Mouse (Mus musculus) midbrain, embryonic 16.5 days (tissue): ENCODE data around the gene Upf3b. TPM values are rescaled to one million over a fixed set of nuclear protein-coding genes. Genes with fewer than 3 reads are reported as not detected.

Experiments used
- ATAC-seq: fragments of 200-750 bp; cut with Nextera tagmentation; 2 replicates; pipeline ENCODE4 v1.8.0; 2017; ENCODE audit warnings: moderate TSS enrichment
- H3K27ac ChIP-seq: fragments of 300-500 bp; sonication (generic); 2 replicates; pipeline ENCODE4 v1.5.1; 2014; ENCODE audit warnings: mild to moderate bottlenecking, low read length, mixed read lengths
- H3K27me3 ChIP-seq: fragments of 300-500 bp; sonication (generic); 2 replicates; pipeline ENCODE4 v1.6.1; 2014; ENCODE audit warnings: low read depth, low read length, mixed read lengths; ENCODE audit not compliant: control insufficient read depth, insufficient read depth
- H3K36me3 ChIP-seq: fragments of 300-500 bp; sonication (generic); 2 replicates; pipeline ENCODE4 v1.6.1; 2014; ENCODE audit warnings: mild to moderate bottlenecking, low read length, moderate library complexity, mixed read lengths; ENCODE audit not compliant: control insufficient read depth, insufficient read depth
- H3K4me1 ChIP-seq: fragments of 300-500 bp; sonication (generic); 2 replicates; pipeline ENCODE4 v1.6.1; 2014; ENCODE audit warnings: mild to moderate bottlenecking, low read length, mixed read lengths; ENCODE audit not compliant: control insufficient read depth, insufficient read depth
- H3K4me2 ChIP-seq: fragments of 300-500 bp; sonication (generic); 2 replicates; pipeline ENCODE4 v1.6.1; 2014; ENCODE audit warnings: mild to moderate bottlenecking, low read length, mixed read lengths
- H3K4me3 ChIP-seq: fragments of 300-500 bp; sonication (generic); 2 replicates; pipeline ENCODE4 v1.5.1; 2014; ENCODE audit warnings: low read depth, mild to moderate bottlenecking, low read length, moderate library complexity, mixed read lengths
- H3K9ac ChIP-seq: fragments of 300-500 bp; sonication (generic); 2 replicates; pipeline ENCODE4 v1.6.1; 2014; ENCODE audit warnings: low read depth, low read length, mixed read lengths
- H3K9me3 ChIP-seq: fragments of 300-500 bp; sonication (generic); replicated peaks from 2 replicates; pipeline ENCODE4 v1.6.1; 2014; ENCODE audit warnings: mild to moderate bottlenecking, low read length, mixed read lengths; ENCODE audit not compliant: control insufficient read depth, poor library complexity, severe bottlenecking
- WGBS: fragments of 180-500 bp; shearing (Covaris S2); extraction: QIAGEN DNeasy Blood & Tissue Kit; methylation state at CpG from one replicate; pipeline ENCODE4 v1.1.7; 2014; 5-methylcytosine and 5-hydroxymethylcytosine counted together
- polyA plus RNA-seq: library from polyadenylated mRNA; unstranded; fragments of >200 nt; fragmentation: Nextera tagmentation; extraction: Ambion mirVana; gene quantifications from 2 replicates; pipeline ENCODE4 v1.2.1, GENCODE M21; 2015

Gene Upf3b
- polyA plus RNA-seq, 1 experiment from 2014 or later = 29.8 TPM

- 17% methylated on average over 59 of the region's 70 CpGs for WGBS
- Histone ChIP-seq H3K4me2 (peak overlapping the region; percentile 81), H3K27ac (no peak overlapping the region), H3K4me1 (peaks cover 6% of the 10 kb centered on the region; the same call in 1 of the 2 replicates), H3K9ac (peak overlapping the region; percentile 44; the same call in 1 of the 2 replicates), H3K4me3 (peak overlapping the region; percentile 44), H3K9me3 (no peaks in the 10 kb centered on the region), H3K27me3 (peaks cover 14% of the 10 kb centered on the region), H3K36me3 (no peaks in the 10 kb centered on the region)
- peak; percentile 51 for ATAC-seq
These were observed 61.0 kb downstream of the Upf3b start for GRCm38 (mm10) chrX:37048890-37049823.

DNA sequence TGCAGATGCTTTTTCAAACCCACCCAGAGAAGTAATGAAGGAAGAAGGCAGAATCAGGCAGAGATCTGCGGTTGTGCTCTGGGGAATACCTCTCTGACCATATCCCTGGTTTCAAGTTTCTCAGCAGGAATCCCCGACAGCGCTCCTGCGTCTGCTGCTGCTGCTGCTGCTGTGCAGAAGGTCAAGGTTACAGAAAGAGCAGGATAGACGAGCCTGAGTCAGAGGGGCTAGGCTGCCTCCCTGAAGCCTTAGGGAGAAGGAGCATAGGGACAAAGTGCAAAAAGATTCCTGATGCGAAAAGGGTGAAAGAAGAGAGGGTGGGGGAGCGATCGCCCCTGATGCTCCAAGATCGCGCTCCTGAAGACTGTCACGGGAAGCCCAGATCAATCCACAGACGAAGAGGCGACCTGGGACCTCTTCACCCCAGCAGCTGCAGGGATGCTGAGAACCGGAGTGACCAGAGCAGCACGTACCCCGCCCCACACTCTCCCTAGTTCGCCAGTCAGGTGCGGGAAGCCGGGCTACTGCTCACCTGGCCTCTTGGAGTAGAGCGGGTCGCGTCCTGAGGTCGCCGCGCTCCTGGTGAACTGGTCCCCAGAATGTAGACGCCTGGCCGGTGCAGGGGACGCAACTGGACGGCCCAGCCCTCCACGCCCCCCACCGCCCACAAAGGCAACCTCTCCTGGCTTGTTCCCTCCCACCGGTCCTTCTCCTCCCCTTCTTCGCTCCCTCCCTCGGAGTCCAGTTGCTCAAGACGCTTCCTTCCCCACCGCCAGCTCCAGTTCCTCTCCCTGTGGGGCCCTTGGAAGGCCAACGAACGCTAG lies 61.8 kb downstream of the Upf3b start, which contains the start of gene Sowahd:
Sowahd (plus strand) TSS at position 780 of the 824 bp plus-strand sequence.
- H3K9ac ChIP-seq = peak within 1 kb of the TSS; percentile 44; the same call in 1 of the 2 replicates
- WGBS = 16% methylated on average over 36 of the region's 38 CpGs
- H3K27ac ChIP-seq = no peak within 1 kb of the TSS
- peak within 1 kb of the TSS; percentile 44 for H3K4me3 ChIP-seq
- 0 out of 2 replicates have a peak, but pooled peaks have one; percentile 25 for ATAC-seq
- peak within 1 kb of the TSS; percentile 81 for H3K4me2 ChIP-seq
- peaks cover 14% of the 10 kb centered on the region for H3K27me3 ChIP-seq
- peaks cover 6% of the 10 kb centered on the region; the same call in 1 of the 2 replicates for H3K4me1 ChIP-seq
- H3K9me3 ChIP-seq = no peaks in the 10 kb centered on the region
- no peaks in the 10 kb centered on the region for H3K36me3 ChIP-seq

GRCm38 (mm10) chrX:37042726-37043125 lies 67.4 kb downstream of the Upf3b start:
- H3K4me3 ChIP-seq = no peak overlapping the region
- no peak overlapping the region for H3K4me2 ChIP-seq
- H3K27me3 ChIP-seq = peaks cover 4% of the 10 kb centered on the region; the same call in 1 of the 2 replicates
- 18% methylated on average over 9 of the region's 9 CpGs for WGBS
- no peak overlapping the region for H3K27ac ChIP-seq
- H3K36me3 ChIP-seq = no peaks in the 10 kb centered on the region
- ATAC-seq = no peak
- H3K9ac ChIP-seq = no peak overlapping the region
- no peaks in the 10 kb centered on the region for H3K9me3 ChIP-seq
- H3K4me1 ChIP-seq = no peaks in the 10 kb centered on the region

Other genes starting within 250 kb of the Upf3b start
- gene Ube2a, start 236.4 kb downstream of the Upf3b start, polyA plus RNA-seq = 114 and 116 TPM in 2 replicates
- gene C330007P06Rik, start 236.2 kb downstream of the Upf3b start, polyA plus RNA-seq = 20.9 and 21.0 TPM in 2 replicates
- gene Nkrf, start 207.4 kb downstream of the Upf3b start, polyA plus RNA-seq = 19.5 and 20.3 TPM in 2 replicates
- 78.2 and 87.8 TPM in 2 replicates for gene Sept6, start 118.5 kb downstream of the Upf3b start, polyA plus RNA-seq
- gene Sowahd, start 61.5 kb downstream of the Upf3b start, polyA plus RNA-seq = 0.12 TPM in 1 of 2 replicates, not detected in the other
- 229 and 259 TPM in 2 replicates for gene Rpl39, start 24.9 kb downstream of the Upf3b start, polyA plus RNA-seq
- gene Nkap, start 16.5 kb upstream of the Upf3b start, polyA plus RNA-seq = 26.2 and 26.8 TPM in 2 replicates
- 0.57 and 0.82 TPM in 2 replicates for gene Akap14, start 58.5 kb upstream of the Upf3b start, polyA plus RNA-seq
- gene Ndufa1, start 80.8 kb upstream of the Upf3b start, polyA plus RNA-seq = 605 and 635 TPM in 2 replicates
- 20.8 and 23.2 TPM in 2 replicates for gene Rnf113a1, start 80.9 kb upstream of the Upf3b start, polyA plus RNA-seq
- gene Gm9, start 100.7 kb upstream of the Upf3b start, polyA plus RNA-seq = not detected in 2 replicates
- not detected in 2 replicates for gene Rhox1, start 111.9 kb upstream of the Upf3b start, polyA plus RNA-seq
- gene Rhox2a, start 134.7 kb upstream of the Upf3b start, polyA plus RNA-seq = not detected in 2 replicates
- not detected in 2 replicates for gene Rhox3a, start 139.6 kb upstream of the Upf3b start, polyA plus RNA-seq
- not detected in 2 replicates for gene Rhox4a, start 155.0 kb upstream of the Upf3b start, polyA plus RNA-seq